Mouse (Mus musculus): ENCODE results near the gene Pnpla8. TPM values are rescaled to one million over a fixed set of nuclear protein-coding genes. Genes with fewer than 3 reads are reported as not detected.

Gene Pnpla8
- 404 TPM for polyA plus RNA-seq (2014; fragmentation: Illumina TruSeq; extraction: RNeasy Lipid Tissue Mini Kit (QIAGEN cat#74804); ENCODE audit: low read depth, low replicate concordance)

DNA sequence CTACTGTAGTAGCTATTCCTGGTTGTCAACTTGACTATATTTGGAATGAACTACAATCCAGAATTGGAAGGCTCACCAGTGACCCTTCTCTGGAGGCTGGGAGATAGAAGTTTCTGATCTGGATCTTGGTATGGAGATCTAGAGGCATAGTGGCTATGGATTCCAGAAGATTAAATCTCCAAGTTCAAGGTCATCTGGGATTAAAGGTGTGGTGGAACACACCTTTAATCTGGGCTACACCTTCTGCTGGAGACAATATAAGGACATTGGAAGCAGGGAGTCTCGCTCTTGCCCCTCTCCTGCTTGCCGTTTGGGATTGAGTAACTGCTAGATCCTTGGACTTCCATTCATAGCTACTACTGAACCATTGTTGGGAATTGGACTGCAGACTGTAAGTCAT, at the start of gene Pnpla8:
TSS of gene Pnpla8 (plus strand) at position 301 of the 400 bp plus-strand sequence.

DNA sequence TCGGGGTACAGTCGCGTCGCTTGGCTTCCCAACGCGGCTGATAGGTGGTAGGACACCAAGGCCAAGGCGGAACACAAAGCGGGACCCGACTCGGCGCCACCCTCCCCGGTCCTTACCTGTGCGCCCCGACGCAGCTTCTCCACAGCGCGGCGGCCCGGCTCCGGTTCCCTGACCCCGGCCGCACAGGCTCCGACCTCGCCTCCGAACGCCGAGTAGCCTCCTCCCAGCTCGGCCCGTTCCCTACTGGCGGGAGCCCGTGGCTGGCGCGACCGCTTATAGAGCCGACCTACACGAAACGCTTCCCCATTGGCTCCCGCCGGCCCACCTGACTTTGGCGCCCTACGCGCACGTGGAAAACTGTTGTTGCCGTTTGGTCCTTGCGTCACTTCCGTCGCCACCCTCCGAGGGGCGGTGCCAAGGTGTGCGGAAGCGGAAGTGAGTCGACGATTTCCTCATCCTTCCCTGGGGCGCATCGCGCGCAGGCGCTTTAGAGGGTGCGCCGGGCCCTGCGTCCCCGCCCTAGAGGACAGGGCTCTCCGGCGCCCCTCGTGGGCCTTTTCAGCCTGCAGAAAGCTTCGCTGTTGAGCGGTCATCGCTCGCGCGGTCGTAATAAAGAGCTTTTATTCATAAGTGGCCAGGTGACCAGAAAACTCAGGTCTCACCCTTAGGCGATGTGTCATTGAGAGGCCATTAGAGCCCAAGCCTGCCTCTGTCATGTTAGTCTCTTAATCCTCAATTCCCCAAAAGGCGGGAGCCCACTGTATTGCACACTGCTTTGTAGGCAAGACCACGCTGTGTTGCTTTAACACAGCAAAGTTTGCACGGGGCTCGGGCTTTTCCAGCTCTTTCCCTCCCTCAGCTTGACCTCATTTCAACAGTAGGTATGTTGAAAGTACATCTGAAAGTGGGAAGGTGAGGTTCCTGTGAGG, 11.1 kb upstream of the Pnpla8 start, which contains the start of gene Dnajb9:
TSS of gene Dnajb9 (minus strand) at position 503 of the 929 bp plus-strand sequence.

DNA sequence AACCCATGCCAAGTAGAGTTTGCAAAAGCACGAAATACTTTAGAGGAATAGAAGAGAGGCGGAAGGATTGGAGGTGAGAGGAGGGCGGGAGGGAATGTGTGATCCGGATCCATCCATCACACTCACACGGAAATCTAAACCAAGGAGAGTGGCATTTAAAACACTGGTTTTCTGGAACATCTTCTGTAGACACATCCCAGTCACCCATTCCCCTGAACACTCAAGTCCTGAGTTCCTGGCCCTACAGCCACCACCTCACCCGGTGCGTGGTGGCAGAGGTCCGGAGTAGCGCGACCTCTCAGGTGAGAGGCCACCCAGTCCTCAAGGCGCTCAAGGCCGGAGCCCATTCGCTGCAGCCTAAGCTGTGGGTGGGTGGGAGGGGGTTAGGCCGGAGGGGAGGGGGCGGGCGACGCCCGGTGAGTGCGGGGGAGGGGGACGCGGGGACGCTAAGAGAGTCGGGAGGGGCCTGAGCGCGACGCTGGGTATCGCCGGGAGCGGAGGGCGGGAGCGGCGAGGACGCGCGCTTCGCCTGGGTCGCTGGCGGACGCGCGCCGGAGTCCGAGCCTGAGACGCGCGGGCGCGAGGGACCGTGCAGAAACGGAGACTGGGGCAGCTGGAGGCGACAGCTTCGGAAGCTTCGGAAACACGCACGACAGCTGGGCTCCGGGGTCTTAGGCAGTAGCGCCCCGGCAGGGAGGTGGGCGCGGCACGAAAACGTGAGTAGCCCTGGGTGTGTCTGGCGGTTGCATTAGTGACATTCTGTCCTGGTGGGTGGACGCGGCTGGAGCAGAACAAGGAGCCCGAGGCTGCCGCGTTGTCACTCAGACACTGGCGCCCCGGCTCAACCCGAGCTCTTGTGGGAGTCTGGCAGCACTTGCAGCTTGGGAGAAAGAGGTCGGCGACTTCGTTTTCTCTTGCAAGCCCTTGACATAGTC, 107.5 kb downstream of the Pnpla8 start, which contains the start of gene Nrcam:
TSS of gene Nrcam (plus strand) at position 505 of the 935 bp plus-strand sequence.

Other genes with a start within 250 kb of the Pnpla8 start
- 325 TPM for gene Dnajb9, start 11.0 kb upstream of the Pnpla8 start, polyA plus RNA-seq (2014; fragmentation: Illumina TruSeq; extraction: RNeasy Lipid Tissue Mini Kit (QIAGEN cat#74804); ENCODE audit: low read depth, low replicate concordance)
- gene Nrcam, start 107.5 kb downstream of the Pnpla8 start, polyA plus RNA-seq (2014; fragmentation: Illumina TruSeq; extraction: RNeasy Lipid Tissue Mini Kit (QIAGEN cat#74804); ENCODE audit: low read depth, low replicate concordance): 10.6 TPM